Mouse (Mus musculus) v-Abl transformed pro-B cells (cell line): ENCODE results near the gene Ptger3.

Source experiments
- in situ Hi-C, 2 experiments: fragments of 400-800 bp; cut with MboI; formaldehyde crosslinking; loops; one replicate each; pipeline ENCODE4 v1.15.1; 2025; ENCODE audit not compliant: unreplicated experiment in 2 of 2

Gene Ptger3

DNA sequence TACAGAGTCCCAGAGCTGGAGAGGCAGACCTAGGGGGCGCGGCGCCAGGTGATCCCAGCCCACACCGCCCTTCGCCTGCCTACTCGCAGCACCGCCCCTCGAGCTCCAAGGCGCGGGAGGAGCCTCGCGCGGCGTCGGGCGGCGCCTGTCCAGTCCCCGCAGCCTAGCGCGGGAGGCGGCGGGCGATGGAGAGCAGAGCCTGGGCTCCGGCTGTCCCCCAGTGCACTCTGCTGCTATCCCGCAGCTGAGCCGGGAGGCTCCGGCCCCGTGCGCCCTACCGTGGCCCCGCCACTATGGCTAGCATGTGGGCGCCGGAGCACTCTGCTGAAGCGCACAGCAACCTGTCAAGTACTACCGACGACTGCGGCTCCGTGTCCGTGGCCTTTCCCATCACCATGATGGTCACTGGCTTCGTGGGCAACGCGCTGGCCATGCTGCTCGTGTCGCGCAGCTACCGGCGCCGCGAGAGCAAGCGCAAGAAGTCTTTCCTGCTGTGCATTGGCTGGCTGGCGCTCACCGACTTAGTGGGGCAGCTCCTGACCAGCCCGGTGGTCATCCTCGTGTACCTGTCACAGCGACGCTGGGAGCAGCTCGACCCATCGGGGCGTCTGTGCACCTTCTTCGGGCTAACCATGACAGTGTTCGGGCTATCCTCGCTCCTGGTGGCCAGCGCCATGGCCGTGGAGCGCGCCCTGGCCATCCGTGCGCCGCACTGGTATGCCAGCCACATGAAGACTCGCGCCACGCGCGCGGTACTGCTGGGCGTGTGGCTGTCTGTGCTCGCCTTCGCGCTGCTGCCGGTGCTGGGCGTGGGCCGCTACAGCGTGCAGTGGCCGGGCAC is at the start of gene Ptger3:
TSS of gene Ptger3 (plus strand) at position 168 of the 841 bp plus-strand sequence.
- in situ Hi-C loops = loop anchor here in 1 of 2 experiments (10.0 kb wide), 1 partner anchor 278 kb away; no protein-coding TSS in a partner anchor

DNA sequence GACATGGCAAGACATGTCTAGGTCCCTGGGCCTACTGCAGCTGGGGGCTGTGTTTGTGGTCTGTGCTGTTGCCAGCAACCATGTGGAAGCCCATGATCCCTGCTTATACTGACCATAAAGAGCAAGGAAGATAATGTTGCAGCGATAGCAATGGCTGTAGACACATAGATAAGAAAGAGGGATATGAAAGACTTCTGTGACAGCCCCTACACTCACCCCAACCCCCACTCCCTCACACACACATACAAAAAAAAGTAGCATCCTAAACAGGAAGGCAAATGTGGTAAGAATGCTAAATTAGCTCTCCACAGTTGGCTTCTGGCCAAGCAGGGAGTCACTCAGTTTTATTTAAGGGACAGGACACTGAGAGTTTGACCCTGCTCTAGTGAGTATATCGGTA is 48.7 kb upstream of the Ptger3 start:
- in situ Hi-C loops = no loop called here

GRCm38 (mm10) chr3:157520433-157520832 is 46.3 kb upstream of the Ptger3 start:
- in situ Hi-C loops = no loop called here

GRCm38 (mm10) chr3:157523834-157524233 is 42.9 kb upstream of the Ptger3 start:
- in situ Hi-C loops = no loop called here

- in situ Hi-C loops = loop anchor here (10.0 to 25.0 kb wide), 2 partner anchors 406 to 1973 kb away; partner anchors contain the start of genes Ankrd13c (in 1 of the 2) and Cth (in 1 of the 2)
These were observed 35.1 kb upstream of the Ptger3 start for GRCm38 (mm10) chr3:157531585-157531984.

DNA sequence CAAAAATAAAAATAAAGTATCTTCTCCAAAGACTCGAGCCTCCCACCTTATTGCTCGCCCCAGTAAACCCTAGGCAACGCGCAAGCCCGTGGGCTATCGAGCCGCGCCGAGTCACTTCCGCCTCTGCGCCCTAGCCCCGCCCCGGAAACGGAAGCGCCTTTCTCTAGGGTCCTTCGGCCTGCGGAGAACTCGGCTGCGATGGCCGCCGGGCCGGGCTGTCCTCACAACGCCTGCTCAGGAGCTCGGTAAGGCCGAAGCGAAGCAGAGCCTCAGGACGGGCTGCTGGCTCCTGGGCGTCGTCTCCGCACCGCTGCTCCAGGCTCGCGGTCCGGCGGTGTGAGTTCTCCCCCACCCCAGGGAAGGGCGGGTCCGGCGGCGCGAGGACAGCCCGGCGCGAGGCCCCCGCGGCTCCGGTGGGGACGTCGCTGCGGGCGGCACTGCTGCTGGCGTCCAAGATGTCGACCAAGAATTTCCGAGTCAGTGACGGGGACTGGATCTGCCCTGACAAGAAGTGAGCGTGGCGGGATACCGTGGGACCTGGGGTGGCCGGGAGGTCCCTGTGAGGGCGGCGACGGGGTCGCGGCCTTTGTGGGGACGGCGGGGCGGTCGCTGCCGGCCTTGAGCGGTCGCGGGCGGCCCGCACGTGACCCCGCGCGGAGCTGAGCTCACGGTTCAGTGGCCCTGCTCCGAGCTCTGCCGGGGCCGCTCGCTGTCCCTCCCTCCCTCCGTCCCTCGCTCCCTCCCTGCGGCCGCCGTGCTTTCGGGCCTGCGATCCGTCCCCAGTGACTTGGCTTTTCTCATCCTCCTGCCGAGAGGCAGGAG is 32.5 kb upstream of the Ptger3 start, which contains the start of gene Zranb2:
TSS of gene Zranb2 (plus strand) at position 197 of the 822 bp plus-strand sequence.
- in situ Hi-C loops = loop anchor here (10.0 to 25.0 kb wide), 2 partner anchors 403 to 1971 kb away; partner anchors contain the start of genes Ankrd13c (in 1 of the 2) and Cth (in 1 of the 2)

DNA sequence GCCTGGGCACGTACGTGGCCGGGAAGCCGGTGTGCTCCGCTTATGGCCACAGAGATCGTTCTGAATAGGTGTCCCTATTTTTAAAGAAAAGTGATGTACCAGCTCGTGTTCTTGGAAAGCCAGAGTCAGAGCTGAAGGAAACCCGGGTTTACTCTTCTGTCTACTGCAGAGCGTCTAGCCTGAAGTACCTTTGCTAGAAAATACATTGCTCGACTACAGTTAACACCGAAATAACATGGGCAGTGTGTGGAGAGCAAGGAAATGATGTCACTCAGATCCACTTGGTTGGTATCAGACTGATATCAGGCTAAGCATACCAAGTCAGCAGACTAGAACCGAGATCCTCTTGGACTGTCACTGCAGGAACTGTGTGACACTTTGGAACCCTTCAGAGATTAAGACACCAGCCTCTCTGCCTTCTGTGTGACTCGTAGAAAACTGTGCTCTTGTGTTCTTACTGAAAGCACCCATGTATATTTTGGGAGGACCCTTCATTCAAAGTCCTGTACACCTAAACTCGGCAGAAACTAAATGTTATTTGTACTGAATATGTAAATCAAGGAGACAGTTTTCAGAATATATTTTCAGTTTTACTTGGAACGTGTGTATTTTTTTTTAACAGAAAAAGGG is 31.8 kb upstream of the Ptger3 start:
- in situ Hi-C loops = loop anchor here (10.0 to 25.0 kb wide), 2 partner anchors 402 to 1970 kb away; partner anchors contain the start of genes Ankrd13c (in 1 of the 2) and Cth (in 1 of the 2)

- in situ Hi-C loops = loop anchor here in 1 of 2 experiments (25.0 kb wide), 1 partner anchor 388 kb away; the partner anchor contains the start of genes Ankrd13c and Cth
These were observed 17.4 kb upstream of the Ptger3 start for GRCm38 (mm10) chr3:157549323-157549722.

DNA sequence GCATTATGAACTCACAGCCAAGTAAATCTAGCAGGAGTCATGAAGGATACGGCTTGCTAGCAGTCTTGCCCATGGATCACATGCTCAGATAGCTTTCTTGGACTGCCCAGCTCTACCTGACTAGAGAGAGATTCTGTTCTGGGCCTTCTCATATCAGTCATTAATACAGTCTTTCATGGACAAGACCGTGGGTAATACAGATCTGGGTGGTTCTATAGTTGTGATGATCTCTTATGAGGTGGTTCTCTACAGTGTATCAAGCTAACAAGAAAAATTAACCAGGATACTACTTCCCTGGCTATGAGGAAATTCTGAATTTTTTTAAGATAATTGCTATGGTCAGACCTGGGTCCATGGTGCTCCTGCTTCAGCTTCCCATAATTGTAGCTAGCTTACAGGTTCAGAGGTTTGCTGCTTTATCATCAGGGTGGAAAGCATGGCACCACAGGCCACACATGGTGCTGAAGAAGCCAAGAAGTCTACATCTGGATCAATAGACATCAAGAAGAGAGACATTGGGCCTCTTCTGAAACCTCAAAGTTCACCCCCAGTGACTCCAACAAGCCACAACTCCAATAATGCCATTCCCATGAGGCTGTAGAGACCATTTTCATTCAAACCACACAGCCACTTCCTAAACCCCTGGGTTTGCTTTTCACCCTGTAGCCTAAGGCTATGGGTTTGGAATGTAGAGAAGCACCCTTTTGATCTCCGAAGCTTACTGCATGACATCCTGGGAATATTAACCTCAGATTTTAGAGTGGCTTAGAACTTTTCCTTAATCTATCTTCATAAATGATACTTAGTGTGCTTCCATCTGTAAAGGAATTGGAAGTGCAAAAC is 16.7 kb upstream of the Ptger3 start:
- in situ Hi-C loops = loop anchor here in 1 of 2 experiments (25.0 kb wide), 1 partner anchor 387 kb away; the partner anchor contains the start of genes Ankrd13c and Cth

- in situ Hi-C loops = loop anchor here in 1 of 2 experiments (10.0 kb wide), 1 partner anchor 280 kb away; no protein-coding TSS in a partner anchor
These were observed 1.5 kb upstream of the Ptger3 start for GRCm38 (mm10) chr3:157565196-157565595.

DNA sequence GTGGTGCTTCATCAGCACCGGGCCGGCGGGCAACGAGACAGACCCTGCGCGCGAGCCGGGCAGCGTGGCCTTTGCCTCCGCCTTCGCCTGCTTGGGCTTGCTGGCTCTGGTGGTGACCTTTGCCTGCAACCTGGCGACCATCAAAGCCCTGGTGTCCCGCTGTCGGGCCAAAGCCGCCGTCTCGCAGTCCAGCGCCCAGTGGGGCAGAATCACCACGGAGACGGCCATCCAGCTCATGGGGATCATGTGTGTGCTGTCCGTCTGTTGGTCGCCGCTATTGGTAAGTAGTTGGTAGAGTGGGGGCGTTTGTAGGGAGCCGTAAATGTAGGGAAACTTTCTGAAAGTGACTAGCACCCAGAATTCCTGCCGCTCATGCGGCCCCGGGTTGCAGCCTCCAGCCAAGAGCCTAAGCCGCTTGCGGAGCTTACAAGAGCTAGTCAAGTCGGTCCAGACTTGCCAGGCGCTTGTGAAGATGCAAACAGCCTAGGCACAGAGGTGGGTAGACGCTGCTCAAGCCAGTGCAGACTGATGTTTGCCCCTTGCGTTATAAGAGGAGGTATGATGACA is 957 bp downstream of the Ptger3 start:
- in situ Hi-C loops = loop anchor here in 1 of 2 experiments (10.0 kb wide), 1 partner anchor 277 kb away; no protein-coding TSS in a partner anchor

DNA sequence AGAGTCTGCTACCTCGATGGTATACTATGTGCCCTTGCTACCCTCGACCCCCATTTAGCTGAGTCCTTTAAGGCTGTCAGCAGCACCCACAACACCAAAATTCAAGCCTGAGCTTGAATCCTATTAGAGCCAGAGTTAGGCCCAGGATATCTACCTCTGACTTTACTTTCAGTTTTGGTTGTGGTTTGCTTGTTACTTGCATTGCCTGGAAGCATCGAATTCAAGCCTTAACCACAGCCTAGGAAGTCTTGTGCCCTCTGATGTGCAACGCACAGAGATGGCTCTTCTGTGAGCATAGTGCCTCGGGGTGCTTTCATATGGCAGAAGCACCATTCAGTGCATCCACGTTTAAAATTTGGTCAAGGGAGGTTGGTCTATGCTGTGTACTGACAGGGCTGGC is 5.3 kb downstream of the Ptger3 start:
- in situ Hi-C loops = no loop called here

DNA sequence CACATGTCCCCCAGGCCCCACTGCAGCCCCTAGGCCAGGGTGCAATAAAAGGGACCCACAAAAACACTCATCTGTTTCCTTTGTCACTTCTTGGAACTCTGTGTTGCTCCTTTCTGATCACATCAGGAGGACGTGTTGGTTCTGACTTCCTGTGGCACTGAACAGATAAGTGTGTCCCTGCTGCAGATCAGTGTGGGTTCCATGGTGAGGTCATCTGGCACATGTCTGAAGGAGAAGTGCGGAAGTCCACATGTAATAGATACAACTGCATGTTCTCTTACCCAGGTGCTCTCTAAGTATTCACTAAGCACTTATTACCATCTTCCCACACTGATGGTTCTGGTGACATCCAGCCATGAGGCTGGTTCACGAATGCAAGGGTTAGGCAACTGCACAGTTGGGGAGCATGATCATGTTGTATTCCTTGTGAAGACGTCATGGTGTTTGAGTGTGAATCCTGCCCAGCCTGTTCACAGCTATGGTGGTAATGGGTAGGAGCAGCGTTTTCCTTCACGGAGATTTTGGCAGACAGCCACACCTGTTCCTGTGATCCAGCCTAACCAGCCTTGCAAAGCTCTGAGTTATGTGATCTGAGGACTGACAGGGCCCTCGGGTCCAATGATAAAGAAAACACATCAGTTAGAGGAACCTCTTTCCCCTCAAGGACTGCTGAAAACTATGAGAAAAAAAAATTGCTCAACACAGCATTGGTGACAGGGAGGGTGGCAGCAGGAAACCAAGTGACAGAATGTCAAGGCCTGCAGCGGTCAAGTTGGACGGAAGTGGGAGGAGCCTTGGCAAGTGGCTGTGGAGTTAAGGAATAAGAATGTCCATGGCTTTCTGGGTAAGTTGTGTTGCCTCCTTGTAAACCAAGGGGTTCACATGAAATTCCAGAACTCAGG is 9.0 kb downstream of the Ptger3 start:
- in situ Hi-C loops = no loop called here

DNA sequence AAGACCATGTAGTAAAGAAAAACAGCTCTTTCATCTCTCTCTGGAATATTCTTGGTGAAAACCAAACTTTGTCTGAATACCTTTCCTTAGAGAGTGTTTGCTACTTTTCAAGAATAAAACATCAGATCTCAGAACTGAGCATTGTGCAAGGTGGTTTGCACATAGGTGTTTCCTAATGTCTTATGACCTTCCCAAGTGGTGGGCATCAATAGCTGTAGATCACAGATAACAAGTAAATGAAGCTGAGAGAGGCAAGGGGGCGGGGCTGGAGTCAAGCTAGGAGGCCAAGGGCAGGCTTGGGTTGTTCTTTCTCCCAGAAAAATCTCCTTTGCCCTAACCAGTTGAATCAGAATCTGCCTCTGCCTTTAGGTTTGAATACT is 9.6 kb downstream of the Ptger3 start:
- in situ Hi-C loops = no loop called here

DNA sequence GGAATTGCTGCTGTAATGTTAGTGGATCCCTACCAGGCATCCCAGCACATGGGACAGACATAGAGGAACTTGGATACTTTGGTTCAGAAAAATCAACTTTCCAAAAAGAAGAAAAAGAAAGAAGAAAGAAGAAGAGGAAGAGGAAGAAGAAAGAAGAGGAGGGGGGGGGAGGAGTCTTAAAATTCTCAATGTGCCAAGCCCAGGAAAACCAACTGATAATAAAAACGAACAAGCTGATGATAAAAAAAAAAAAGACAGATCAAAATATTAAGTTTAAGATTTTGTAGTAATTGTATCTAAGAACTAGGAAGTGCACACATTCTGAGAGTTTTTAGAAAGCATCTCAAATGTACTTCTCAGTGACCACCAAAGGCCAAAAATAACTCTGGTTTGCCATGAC is 10.2 kb downstream of the Ptger3 start:
- in situ Hi-C loops = no loop called here

DNA sequence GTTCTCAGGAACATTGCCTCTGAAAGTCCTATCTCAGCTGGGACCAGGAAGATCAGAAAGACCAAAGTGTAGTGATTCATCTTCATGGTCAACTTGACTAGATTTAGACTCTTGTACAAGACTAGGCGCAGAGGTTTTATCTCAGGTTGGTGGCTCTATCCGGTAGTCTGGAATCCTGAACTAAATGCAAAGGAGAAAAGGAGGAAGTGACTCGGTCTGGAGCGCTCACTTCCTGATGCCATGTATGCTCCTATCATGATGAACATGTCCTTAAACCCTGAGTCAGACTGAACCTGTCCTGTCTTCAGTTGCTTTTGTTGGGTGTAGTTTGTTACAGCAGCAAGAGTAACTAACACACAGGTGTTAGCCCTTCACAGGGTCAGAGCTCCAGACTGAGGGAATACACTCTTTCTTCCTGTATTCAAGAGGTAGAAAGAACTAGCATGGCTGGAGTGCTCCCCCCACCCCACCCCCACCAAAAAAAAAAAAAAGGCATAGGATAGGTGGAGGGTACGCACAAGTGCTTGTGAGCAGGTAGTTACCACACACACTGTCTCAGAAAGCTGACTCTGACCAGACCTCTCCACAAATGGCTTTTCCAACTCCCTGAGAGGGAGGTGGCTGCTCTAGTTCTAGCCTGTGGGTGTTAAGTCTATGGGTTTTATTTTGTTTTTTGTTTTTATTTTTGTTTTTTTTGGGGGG is 11.9 kb downstream of the Ptger3 start:
- in situ Hi-C loops = no loop called here

- in situ Hi-C loops = no loop called here
These were observed 12.7 kb downstream of the Ptger3 start for GRCm38 (mm10) chr3:157579376-157579775.
